Mouse (Mus musculus) heart, embryonic 12.5 days (tissue): ENCODE measurements at regions not wholly inside any gene's neighbourhood (a gene's known extent, or its start where the extent isn't known, plus 50 kb on each side); places are given as distances from the start of the nearest gene placed in this dataset.
A peak's percentile ranks its signal among the peaks of the same experiment; 100 is the strongest.

Source experiments
- ATAC-seq: fragments of 200-750 bp; cut with Nextera tagmentation; 2 replicates; pipeline ENCODE4 v1.8.0; 2017; ENCODE audit warnings: moderate TSS enrichment, moderate library complexity; ENCODE audit not compliant: insufficient number of reproducible peaks, low FRiP score
- H3K27ac ChIP-seq: fragments of 300-500 bp; sonication (generic); 2 replicates; pipeline ENCODE4 v1.5.1; 2016; ENCODE audit warnings: mild to moderate bottlenecking, moderate library complexity; ENCODE audit not compliant: poor library complexity, severe bottlenecking
- H3K27me3 ChIP-seq: fragments of 300-500 bp; sonication (generic); replicated peaks from 2 replicates; pipeline ENCODE4 v1.6.1; 2016; ENCODE audit warnings: mild to moderate bottlenecking, moderate library complexity
- H3K36me3 ChIP-seq: fragments of 300-500 bp; sonication (generic); 2 replicates; pipeline ENCODE4 v1.6.1; 2016; ENCODE audit warnings: mild to moderate bottlenecking, moderate library complexity
- H3K4me1 ChIP-seq: fragments of 300-500 bp; sonication (generic); replicated peaks from 2 replicates; pipeline ENCODE4 v1.6.1; 2016; ENCODE audit warnings: mild to moderate bottlenecking
- H3K4me2 ChIP-seq: fragments of 300-500 bp; sonication (generic); 2 replicates; pipeline ENCODE4 v1.6.1; 2016; ENCODE audit warnings: mild to moderate bottlenecking, moderate library complexity
- H3K4me3 ChIP-seq: fragments of 300-500 bp; sonication (generic); 2 replicates; pipeline ENCODE4 v1.5.1; 2016; ENCODE audit warnings: mild to moderate bottlenecking
- H3K9ac ChIP-seq: fragments of 300-500 bp; sonication (generic); 2 replicates; pipeline ENCODE4 v1.6.1; 2016; ENCODE audit warnings: mild to moderate bottlenecking, moderate library complexity
- H3K9me3 ChIP-seq: fragments of 300-500 bp; sonication (generic); replicated peaks from 2 replicates; pipeline ENCODE4 v1.6.1; 2016; ENCODE audit warnings: mild to moderate bottlenecking, moderate library complexity
- WGBS: fragments of 180-500 bp; shearing (Covaris S2); methylation state at CpG from one replicate; pipeline ENCODE4 v1.1.7; 2016; 5-methylcytosine and 5-hydroxymethylcytosine counted together

DNA sequence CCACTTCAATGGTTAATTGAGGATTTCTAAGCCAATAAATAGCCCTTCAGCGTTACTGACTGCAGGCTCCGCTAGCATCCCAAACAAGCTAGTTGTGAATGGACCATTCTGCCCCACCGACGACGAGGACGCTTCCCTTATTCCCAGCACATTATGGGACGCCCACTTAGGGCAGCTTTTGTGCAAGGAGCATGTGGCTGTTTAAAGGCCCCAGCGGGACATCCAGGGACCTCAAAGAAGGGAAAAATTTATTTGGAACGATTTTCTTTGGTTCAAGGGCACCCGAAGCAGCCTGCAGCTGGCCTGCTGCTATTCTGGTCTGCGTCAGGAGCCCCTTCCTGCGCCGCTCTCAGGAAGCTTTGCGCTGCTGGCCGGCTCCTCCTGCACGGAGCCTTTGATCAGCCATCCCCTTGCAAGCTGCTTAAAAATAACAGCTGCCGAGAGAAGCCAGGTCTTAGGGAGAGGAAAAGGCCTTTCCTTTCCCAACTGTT lies 172.6 kb upstream of the Gm5148 start:
- H3K9ac ChIP-seq = peak overlapping the region; percentile 45
- no peak for ATAC-seq
- peak overlapping the region; percentile 68 for H3K4me2 ChIP-seq

DNA sequence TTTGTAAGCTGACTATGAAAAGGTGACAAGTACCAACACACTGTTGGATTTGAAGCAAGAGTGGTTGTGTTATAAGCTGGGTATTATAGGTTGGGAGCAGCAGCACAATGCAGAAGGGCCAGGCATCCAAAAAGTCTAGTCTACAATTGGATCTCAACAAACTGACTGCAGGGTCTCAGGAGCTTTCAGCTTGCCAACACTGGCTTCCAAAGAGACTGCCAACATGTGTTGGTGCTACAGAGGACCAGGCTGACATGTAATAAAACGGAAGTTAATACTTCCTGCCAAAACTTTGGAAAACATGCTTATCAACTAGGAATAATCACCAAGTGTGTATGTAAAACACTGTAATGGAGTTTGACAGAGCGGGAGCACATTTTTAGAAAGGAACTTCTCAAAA lies 170.3 kb upstream of the Gm5148 start:
- Histone ChIP-seq H3K27ac (peak overlapping the region; percentile 64; the same call in 1 of the 2 replicates), H3K36me3 (no peaks in the 10 kb centered on the region), H3K9ac (no peak overlapping the region), H3K27me3 (no peaks in the 10 kb centered on the region), H3K4me3 (no peak overlapping the region), H3K4me2 (no peak overlapping the region), H3K4me1 (peaks cover 16% of the 10 kb centered on the region), H3K9me3 (peaks cover 3% of the 10 kb centered on the region; the same call in 1 of the 2 replicates)
- ATAC-seq = no peak
- 57% methylated on average over 2 of the region's 2 CpGs for WGBS

More for the DNA sequence above, 172.6 kb upstream of the Gm5148 start:
- no peaks in the 10 kb centered on the region for H3K36me3 ChIP-seq
- H3K4me3 ChIP-seq = peak overlapping the region; percentile 32
- peak overlapping the region; percentile 81 for H3K27ac ChIP-seq
- no peaks in the 10 kb centered on the region for H3K27me3 ChIP-seq
- 3% methylated on average over 17 of the region's 17 CpGs for WGBS
- H3K4me1 ChIP-seq = peaks cover 16% of the 10 kb centered on the region
- peaks cover 3% of the 10 kb centered on the region; the same call in 1 of the 2 replicates for H3K9me3 ChIP-seq

DNA sequence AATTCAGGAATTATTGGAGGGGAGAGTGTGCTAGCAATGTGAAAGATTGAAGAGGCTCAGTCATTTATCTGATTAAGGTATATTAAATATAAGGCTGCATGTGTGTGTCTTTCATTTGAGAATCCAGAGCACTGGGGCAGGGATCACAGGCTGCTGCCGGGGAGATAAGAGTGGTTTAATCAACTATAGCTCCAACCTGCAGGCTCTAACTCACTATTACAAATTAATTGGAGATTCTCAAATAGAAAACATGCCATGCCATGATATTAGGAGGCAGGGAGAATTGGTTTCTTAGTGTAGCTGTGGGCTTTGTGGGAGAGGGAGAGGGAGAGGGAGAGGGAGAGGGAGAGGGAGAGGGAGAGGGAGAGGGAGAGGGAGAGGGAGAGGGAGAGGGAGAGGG lies 165.9 kb upstream of the Gm5148 start:
- no peaks in the 10 kb centered on the region for H3K36me3 ChIP-seq
- no peak overlapping the region for H3K27ac ChIP-seq
- ATAC-seq = no peak
- no peak overlapping the region for H3K9ac ChIP-seq
- H3K4me2 ChIP-seq = no peak overlapping the region
- H3K4me1 ChIP-seq = peaks cover 7% of the 10 kb centered on the region; the same call in 1 of the 2 replicates
- peaks cover 3% of the 10 kb centered on the region; the same call in 1 of the 2 replicates for H3K9me3 ChIP-seq
- H3K27me3 ChIP-seq = no peaks in the 10 kb centered on the region
- H3K4me3 ChIP-seq = no peak overlapping the region
- 65% methylated on average over 1 of the region's 1 CpGs for WGBS

DNA sequence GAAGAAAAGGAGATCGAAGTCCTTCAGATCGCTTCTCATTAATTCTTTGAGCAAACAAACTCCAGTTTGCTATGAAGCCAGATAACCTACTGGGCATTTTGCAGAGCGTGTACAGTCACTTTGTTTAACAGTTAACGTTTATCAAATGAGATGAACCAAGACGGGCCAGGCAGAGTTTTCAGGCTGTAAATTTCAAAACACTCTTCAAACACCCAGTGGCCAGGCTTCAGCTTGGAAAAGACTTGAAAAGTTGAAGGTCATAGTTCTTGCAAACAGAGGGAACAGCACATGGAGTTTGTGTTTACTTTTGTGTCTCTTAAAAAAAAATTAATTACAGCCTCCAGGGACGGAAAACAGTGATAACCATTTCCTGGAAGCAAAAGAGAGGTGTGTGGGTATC lies 164.2 kb upstream of the Gm5148 start:
- no peak overlapping the region for H3K4me3 ChIP-seq
- WGBS = 49% methylated on average over 6 of the region's 6 CpGs
- no peak for ATAC-seq

DNA sequence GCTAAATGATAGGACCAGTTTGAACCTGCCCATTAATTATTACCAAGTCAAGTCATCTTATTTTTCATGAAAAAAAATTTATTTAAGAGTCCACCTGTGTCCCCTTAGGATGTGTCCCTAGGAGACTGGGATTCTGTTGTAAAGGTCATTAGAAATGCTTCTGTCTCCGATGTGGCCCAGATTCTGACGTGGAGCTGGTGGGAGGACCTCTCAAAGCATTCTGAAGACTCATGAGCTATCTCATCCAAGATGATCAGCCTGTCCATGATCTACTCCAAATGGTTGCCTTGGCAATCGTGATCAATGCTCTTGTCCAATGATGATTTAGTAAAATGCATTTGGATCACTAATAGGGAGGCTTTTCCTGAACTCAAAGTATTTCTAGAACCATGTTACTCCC lies 163.4 kb upstream of the Gm5148 start:
- no peak for ATAC-seq
- Histone ChIP-seq H3K27me3 (no peaks in the 10 kb centered on the region), H3K27ac (no peak overlapping the region), H3K36me3 (no peaks in the 10 kb centered on the region), H3K4me3 (no peak overlapping the region), H3K9ac (no peak overlapping the region), H3K9me3 (peaks cover 3% of the 10 kb centered on the region; the same call in 1 of the 2 replicates), H3K4me1 (peaks cover 1% of the 10 kb centered on the region; the same call in 1 of the 2 replicates), H3K4me2 (no peak overlapping the region)
- WGBS = 79% methylated on average over 3 of the region's 3 CpGs

More for the DNA sequence above, 164.2 kb upstream of the Gm5148 start:
- Histone ChIP-seq H3K36me3 (no peaks in the 10 kb centered on the region), H3K4me1 (no peaks in the 10 kb centered on the region), H3K4me2 (no peak overlapping the region), H3K9ac (no peak overlapping the region), H3K27ac (no peak overlapping the region), H3K9me3 (peaks cover 3% of the 10 kb centered on the region; the same call in 1 of the 2 replicates), H3K27me3 (no peaks in the 10 kb centered on the region)

DNA sequence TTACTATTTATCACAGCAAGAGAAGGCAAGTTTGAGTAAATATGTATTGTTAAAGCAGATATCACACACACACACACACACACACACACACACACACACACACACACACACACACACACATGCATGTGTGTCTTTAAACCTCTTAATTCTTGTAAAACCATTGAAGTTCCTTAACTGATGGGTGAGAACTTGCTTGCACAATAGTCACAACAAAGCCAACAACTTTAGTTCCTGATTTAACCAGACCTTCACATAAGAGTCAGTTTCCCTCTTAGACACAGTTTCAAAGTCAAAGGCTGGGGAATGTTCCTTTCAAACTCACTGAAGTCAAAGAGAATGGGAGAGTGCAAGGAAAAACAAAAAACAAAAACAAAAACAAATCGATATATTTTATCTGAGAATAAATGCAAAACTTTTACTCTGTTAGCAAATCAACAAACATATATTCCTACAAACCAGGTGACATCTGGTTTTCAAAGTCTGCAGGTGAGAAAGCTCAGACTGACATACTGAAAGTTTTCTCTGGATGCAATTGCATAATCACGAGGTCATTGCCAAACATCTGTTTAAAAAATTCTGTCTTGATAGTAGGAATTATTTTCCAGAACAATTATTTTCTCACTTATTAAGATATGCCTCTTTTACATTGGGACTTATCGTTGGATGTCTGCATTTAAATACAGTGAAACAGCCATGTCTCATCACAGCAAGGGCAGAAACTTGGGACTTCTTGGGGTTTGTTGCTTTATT lies 162.6 kb upstream of the Gm5148 start:
- Histone ChIP-seq H3K9ac (no peak overlapping the region), H3K27me3 (no peaks in the 10 kb centered on the region), H3K4me1 (peaks cover 3% of the 10 kb centered on the region; the same call in 1 of the 2 replicates), H3K27ac (no peak overlapping the region), H3K9me3 (no peaks in the 10 kb centered on the region), H3K36me3 (no peaks in the 10 kb centered on the region), H3K4me3 (no peak overlapping the region), H3K4me2 (no peak overlapping the region)
- no peak for ATAC-seq
- 71% methylated on average over 3 of the region's 3 CpGs for WGBS

DNA sequence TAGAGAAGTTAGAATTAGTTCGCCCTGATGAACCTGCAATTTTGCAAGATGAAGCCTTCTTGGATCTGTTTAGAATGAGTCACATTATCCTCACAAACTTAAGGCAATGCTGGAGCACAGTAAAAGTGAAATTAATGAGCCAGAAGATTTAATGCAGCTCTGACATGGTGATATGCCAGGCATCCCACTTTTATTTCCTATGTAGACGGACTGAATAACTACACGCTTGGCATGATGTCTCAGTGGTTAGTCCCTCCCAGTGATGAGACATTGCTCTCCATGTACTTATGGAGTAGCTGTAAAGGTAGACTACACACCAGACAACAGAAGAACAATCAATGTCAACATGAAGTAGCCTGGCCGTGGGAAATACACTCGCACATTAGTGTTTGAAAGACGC lies 161.5 kb upstream of the Gm5148 start:
- 88% methylated on average over 6 of the region's 6 CpGs for WGBS
- H3K9ac ChIP-seq = no peak overlapping the region
- H3K9me3 ChIP-seq = no peaks in the 10 kb centered on the region
- ATAC-seq = no peak
- H3K36me3 ChIP-seq = no peaks in the 10 kb centered on the region
- no peak overlapping the region for H3K4me2 ChIP-seq
- H3K4me3 ChIP-seq = no peak overlapping the region
- no peak overlapping the region for H3K27ac ChIP-seq
- H3K4me1 ChIP-seq = peaks cover 3% of the 10 kb centered on the region; the same call in 1 of the 2 replicates
- no peaks in the 10 kb centered on the region for H3K27me3 ChIP-seq

DNA sequence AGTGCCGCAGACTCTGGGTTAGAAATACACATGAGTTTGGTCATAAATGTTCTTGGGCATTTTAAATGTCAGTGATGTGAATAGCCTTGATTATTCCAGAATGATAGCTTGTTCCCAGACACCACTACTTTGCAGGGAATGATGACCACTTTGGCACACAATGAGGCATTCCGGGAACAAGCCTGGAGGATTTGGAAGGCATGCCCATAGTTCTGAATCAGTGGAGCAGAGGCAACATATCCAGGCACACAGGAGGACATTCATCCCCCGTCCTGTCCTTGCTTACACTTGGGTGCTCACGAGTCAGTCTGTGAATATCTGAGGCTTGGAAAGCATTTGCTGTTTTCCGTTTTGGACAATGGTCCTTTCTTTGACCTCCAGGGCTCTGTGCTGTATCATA lies 158.1 kb upstream of the Gm5148 start:
- Histone ChIP-seq H3K4me1 (peaks cover 3% of the 10 kb centered on the region; the same call in 1 of the 2 replicates), H3K27ac (no peak overlapping the region), H3K27me3 (no peaks in the 10 kb centered on the region), H3K4me2 (no peak overlapping the region), H3K4me3 (no peak overlapping the region), H3K36me3 (no peaks in the 10 kb centered on the region), H3K9me3 (no peaks in the 10 kb centered on the region), H3K9ac (no peak overlapping the region)
- ATAC-seq = no peak
- 43% methylated on average over 5 of the region's 5 CpGs for WGBS

DNA sequence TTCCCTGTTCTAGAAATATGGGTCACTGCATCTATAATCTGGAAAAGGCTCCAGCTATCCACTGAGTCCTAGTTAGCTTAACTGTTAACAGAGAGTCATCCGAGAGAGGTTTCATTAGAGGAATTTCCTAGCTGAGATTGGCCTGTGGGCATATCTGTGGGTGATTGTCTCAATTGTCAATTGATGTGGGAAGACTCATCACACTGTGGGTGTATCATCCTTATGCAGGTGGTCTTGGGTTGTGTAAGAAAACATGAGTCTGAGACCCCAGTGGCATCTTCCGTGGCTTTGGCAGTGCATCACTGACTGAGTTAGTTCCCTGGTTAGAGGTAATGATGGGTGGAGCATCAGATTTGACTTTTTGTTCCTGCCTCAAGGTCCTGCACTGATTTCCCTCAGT lies 156.7 kb upstream of the Gm5148 start:
- Histone ChIP-seq H3K9me3 (no peaks in the 10 kb centered on the region), H3K4me1 (peaks cover 8% of the 10 kb centered on the region), H3K27ac (no peak overlapping the region), H3K9ac (no peak overlapping the region), H3K4me3 (no peak overlapping the region), H3K4me2 (no peak overlapping the region), H3K27me3 (no peaks in the 10 kb centered on the region), H3K36me3 (no peaks in the 10 kb centered on the region)
- no peak for ATAC-seq
- WGBS = 79% methylated on average over 2 of the region's 2 CpGs

DNA sequence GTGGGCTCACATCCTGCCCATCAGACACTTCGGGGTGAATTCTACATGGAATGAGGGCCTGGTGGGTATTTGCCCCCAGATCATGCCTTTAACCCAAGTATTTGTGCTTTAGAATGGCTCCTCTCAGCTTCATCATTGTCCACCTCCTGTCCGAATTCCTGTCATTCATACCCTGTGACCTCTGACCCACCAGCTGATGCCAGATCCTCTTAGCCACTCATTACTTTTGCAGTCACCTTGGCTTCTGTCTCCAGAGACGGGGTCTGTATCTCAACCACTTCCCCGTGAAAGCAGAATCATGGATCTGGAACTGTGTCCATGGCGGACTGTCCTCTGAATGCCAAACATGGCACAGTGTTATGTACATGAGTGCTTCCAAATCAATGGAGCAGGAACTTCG lies 154.8 kb upstream of the Gm5148 start:
- ATAC-seq = no peak

DNA sequence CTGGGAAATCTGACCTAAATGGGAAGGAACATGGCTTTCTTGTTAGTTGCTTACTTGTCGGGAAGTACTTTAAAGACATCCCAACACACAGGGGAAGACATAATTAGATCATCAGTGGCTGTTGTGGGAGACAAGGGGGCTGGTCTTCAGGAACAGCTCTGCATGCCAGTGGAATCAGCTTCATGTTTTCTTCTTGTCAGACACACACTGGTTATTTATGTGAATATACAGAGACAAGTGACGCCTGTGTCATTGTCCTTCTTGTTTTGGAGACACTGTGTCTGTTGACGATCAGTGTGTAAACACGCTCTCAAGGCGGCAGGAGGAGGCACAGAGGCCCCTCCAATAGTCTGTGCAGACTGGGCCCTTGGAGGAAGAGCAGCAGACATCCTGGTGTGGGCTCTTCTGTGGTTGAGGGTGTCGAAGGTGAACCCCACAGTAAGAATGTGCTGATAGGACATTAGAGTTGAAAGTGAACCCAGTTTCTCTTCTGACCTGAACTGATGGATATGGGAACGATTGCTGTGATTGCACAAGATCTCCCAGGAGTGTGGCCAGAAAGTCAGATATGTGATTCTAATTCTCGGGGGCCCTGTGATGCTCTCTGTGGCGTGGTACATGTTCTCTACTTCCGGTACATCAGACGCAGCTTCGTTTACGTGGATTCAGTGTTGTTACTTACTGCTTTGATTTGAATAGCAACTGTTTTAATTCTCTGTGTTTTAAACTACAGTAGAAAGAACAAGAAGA lies 151.9 kb upstream of the Gm5148 start:
- WGBS = 66% methylated on average over 13 of the region's 13 CpGs
- peaks cover 22% of the 10 kb centered on the region for H3K4me1 ChIP-seq
- ATAC-seq = no peak
- H3K9me3 ChIP-seq = no peaks in the 10 kb centered on the region
- no peaks in the 10 kb centered on the region for H3K36me3 ChIP-seq
- no peak overlapping the region for H3K9ac ChIP-seq
- peak overlapping the region; percentile 86 for H3K27ac ChIP-seq
- no peak overlapping the region for H3K4me2 ChIP-seq
- H3K27me3 ChIP-seq = no peaks in the 10 kb centered on the region
- no peak overlapping the region for H3K4me3 ChIP-seq

More for the DNA sequence above, 154.8 kb upstream of the Gm5148 start:
- no peak overlapping the region for H3K4me3 ChIP-seq
- H3K9me3 ChIP-seq = no peaks in the 10 kb centered on the region
- peaks cover 25% of the 10 kb centered on the region for H3K4me1 ChIP-seq
- H3K9ac ChIP-seq = no peak overlapping the region
- no peak overlapping the region for H3K27ac ChIP-seq
- no peaks in the 10 kb centered on the region for H3K36me3 ChIP-seq
- no peak overlapping the region for H3K4me2 ChIP-seq
- H3K27me3 ChIP-seq = no peaks in the 10 kb centered on the region
- 56% methylated on average over 6 of the region's 6 CpGs for WGBS
